Mouse (Mus musculus) MEL (cell line): ENCODE data around the gene Stag1. TPM values are rescaled to one million over a fixed set of nuclear protein-coding genes. Genes with fewer than 3 reads are reported as not detected.

Source experiments
- DNase-seq: peaks from one replicate; pipeline ENCODE4 v3.0.0; 2011; ENCODE audit warnings: low read depth, low spot score
- H3K27ac ChIP-seq: 2 replicates; pipeline ENCODE4 v1.5.1; 2012; ENCODE audit warnings: low read depth, mild to moderate bottlenecking, control low read depth, low read length, moderate library complexity; ENCODE audit not compliant: control insufficient read depth
- H3K27me3 ChIP-seq, 2 experiments: fragments of 150-350 bp in 1 of 2; sonication (generic) in 1 of 2; 2 replicates each; pipeline ENCODE4 v1.6.1; 2012; ENCODE audit warnings: low read length in 2 of 2, mild to moderate bottlenecking in 2 of 2, improper control_type of control experiment in 1 of 2, moderate library complexity in 1 of 2; ENCODE audit not compliant: insufficient read depth in 2 of 2, control insufficient read depth in 1 of 2
- H3K36me3 ChIP-seq, 2 experiments: 2 replicates each; pipeline ENCODE4 v1.6.1; 2012 to 2014; ENCODE audit warnings: low read length in 2 of 2, improper control_type of control experiment in 1 of 2, inconsistent platforms in 1 of 2, mild to moderate bottlenecking in 1 of 2; ENCODE audit not compliant: insufficient read depth in 2 of 2, control insufficient read depth in 1 of 2
- H3K4me1 ChIP-seq, 2 experiments: fragments of 150-350 bp in 1 of 2; sonication (generic) in 1 of 2; 2 replicates each; pipeline ENCODE4 v1.6.1; 2012; ENCODE audit warnings: low read length in 2 of 2, improper control_type of control experiment in 1 of 2, mild to moderate bottlenecking in 1 of 2; ENCODE audit not compliant: insufficient read depth in 2 of 2, control insufficient read depth in 1 of 2
- H3K4me3 ChIP-seq, 2 experiments: fragments of 150-350 bp in 1 of 2; sonication (generic) in 1 of 2; 2 replicates each; pipeline ENCODE4 v1.5.1; 2012; ENCODE audit warnings: low read depth in 2 of 2, low read length in 2 of 2, mild to moderate bottlenecking in 2 of 2, moderate library complexity in 2 of 2, control low read depth in 1 of 2, improper control_type of control experiment in 1 of 2; ENCODE audit not compliant: control insufficient read depth in 1 of 2, insufficient read depth in 1 of 2
- H3K79me2 ChIP-seq: 2 replicates; pipeline ENCODE4 v1.6.1; 2012; ENCODE audit warnings: mild to moderate bottlenecking, low read length, moderate library complexity; ENCODE audit not compliant: control insufficient read depth, poor library complexity, insufficient read depth
- H3K9ac ChIP-seq: 2 replicates; pipeline ENCODE4 v1.6.1; 2012; ENCODE audit warnings: low read depth, mild to moderate bottlenecking, control low read depth, low read length, moderate library complexity; ENCODE audit not compliant: control insufficient read depth, poor library complexity, severe bottlenecking
- H3K9me3 ChIP-seq: fragments of 150-350 bp; sonication (generic); replicated peaks from 2 replicates; pipeline ENCODE4 v1.6.1; 2012; ENCODE audit warnings: mild to moderate bottlenecking, low read length, improper control_type of control experiment, moderate library complexity; ENCODE audit not compliant: insufficient read depth
- CHD2 ChIP-seq: IDR thresholded peaks from 2 replicates; pipeline ENCODE4 v1.6.1; 2011; ENCODE audit warnings: low read length, improper control_type of control experiment
- E2F4 ChIP-seq: IDR thresholded peaks from 2 replicates; pipeline ENCODE4 v1.6.1; 2011; ENCODE audit warnings: low read depth, low read length, improper control_type of control experiment, borderline replicate concordance
- EP300 ChIP-seq, 2 experiments: IDR thresholded peaks; 2 replicates each; pipeline ENCODE4 v1.6.1; 2011; ENCODE audit warnings: improper control_type of control experiment in 2 of 2, low read length in 2 of 2, low read depth in 1 of 2, mild to moderate bottlenecking in 1 of 2
- ETS1 ChIP-seq: IDR thresholded peaks from 2 replicates; pipeline ENCODE4 v1.6.1; 2012; ENCODE audit warnings: low read depth, mild to moderate bottlenecking, inconsistent platforms, low read length, improper control_type of control experiment, moderate library complexity
- GATA1 ChIP-seq: IDR thresholded peaks from 2 replicates; pipeline ENCODE4 v1.6.1; 2011; ENCODE audit warnings: low read depth, low read length, improper control_type of control experiment
- HCFC1 ChIP-seq: IDR thresholded peaks from 2 replicates; pipeline ENCODE4 v1.6.1; 2012; ENCODE audit warnings: low read depth, mild to moderate bottlenecking, inconsistent platforms, low read length, improper control_type of control experiment, moderate library complexity
- JUND ChIP-seq: IDR thresholded peaks from 2 replicates; pipeline ENCODE4 v1.6.1; 2011; ENCODE audit warnings: low read depth, mild to moderate bottlenecking, improper control_type of control experiment, low read length
- MAX ChIP-seq: IDR thresholded peaks from 2 replicates; pipeline ENCODE4 v1.6.1; 2011; ENCODE audit warnings: low read length, improper control_type of control experiment
- MXI1 ChIP-seq: IDR thresholded peaks from 2 replicates; pipeline ENCODE4 v1.6.1; 2011; ENCODE audit warnings: mild to moderate bottlenecking, low read depth, low read length, improper control_type of control experiment
- MYB ChIP-seq: IDR thresholded peaks from 2 replicates; pipeline ENCODE4 v1.6.1; 2011; ENCODE audit warnings: mild to moderate bottlenecking, low read depth, low read length, improper control_type of control experiment
- MYC ChIP-seq: IDR thresholded peaks from 2 replicates; pipeline ENCODE4 v1.6.1; 2011; ENCODE audit warnings: low read depth, mild to moderate bottlenecking, low read length, improper control_type of control experiment, moderate library complexity
- NELFE ChIP-seq: IDR thresholded peaks from 2 replicates; pipeline ENCODE4 v1.6.1; 2011; ENCODE audit warnings: low read depth, low read length, improper control_type of control experiment
- NRF1 ChIP-seq: IDR thresholded peaks from 2 replicates; pipeline ENCODE4 v1.6.1; 2014; ENCODE audit warnings: low read depth, mild to moderate bottlenecking, inconsistent platforms, low read length, improper control_type of control experiment, moderate library complexity; ENCODE audit not compliant: poor library complexity, insufficient read depth, severe bottlenecking
- POLR2A ChIP-seq, 2 experiments: IDR thresholded peaks; 2 replicates each; pipeline ENCODE4 v1.6.1; 2011 to 2012; ENCODE audit warnings: low read length in 2 of 2, mild to moderate bottlenecking in 2 of 2, control low read depth in 1 of 2, improper control_type of control experiment in 1 of 2, low read depth in 1 of 2, moderate library complexity in 1 of 2; ENCODE audit not compliant: control insufficient read depth in 1 of 2, insufficient read depth in 1 of 2, poor library complexity in 1 of 2
- RCOR1 ChIP-seq: IDR thresholded peaks from 2 replicates; pipeline ENCODE4 v1.6.1; 2012; ENCODE audit warnings: low read depth, mild to moderate bottlenecking, inconsistent platforms, low read length, improper control_type of control experiment
- SIN3A ChIP-seq: IDR thresholded peaks from 2 replicates; pipeline ENCODE4 v1.6.1; 2012; ENCODE audit warnings: low read length, improper control_type of control experiment, inconsistent platforms
- TAL1 ChIP-seq: IDR thresholded peaks from 2 replicates; pipeline ENCODE4 v1.6.1; 2012; ENCODE audit warnings: mild to moderate bottlenecking, inconsistent platforms, low read length, moderate library complexity, mixed read lengths
- TBP ChIP-seq: IDR thresholded peaks from 2 replicates; pipeline ENCODE4 v1.8.0; 2011; ENCODE audit warnings: low read depth, low read length, improper control_type of control experiment
- TCF12 ChIP-seq: IDR thresholded peaks from 2 replicates; pipeline ENCODE4 v1.6.1; 2014; ENCODE audit warnings: low read depth, mild to moderate bottlenecking, inconsistent platforms, low read length, improper control_type of control experiment, moderate library complexity
- polyA plus RNA-seq, 2 experiments: library from polyadenylated mRNA; stranded (reverse) in 1 of 2; unstranded in 1 of 2; fragments of >175 nt in 1 of 2; fragments of >200 nt in 1 of 2; gene quantifications; 2 replicates each; pipeline versions ENCODE4 v1.2.1 to v1.2.4; 2012; ENCODE audit warnings: low replicate concordance in 2 of 2, low read depth in 1 of 2; ENCODE audit not compliant: insufficient read length in 2 of 2, insufficient read depth in 1 of 2, missing spikeins in 1 of 2
- total RNA-seq: library from RNA; depleted of rRNA; stranded (reverse); fragments of 300-350 nt; gene quantifications from 2 replicates; pipeline ENCODE4 v1.2.3, GENCODE M21; 2012

Gene Stag1
- total and polyA plus RNA-seq, 3 experiments, result 30.1 to 41.7 TPM; not detected in 1

GRCm38 (mm10) chr9:100660587-100660986 is 63.0 kb downstream of the Stag1 start:
- H3K27ac ChIP-seq, result no peak overlapping the region
- H3K9me3 ChIP-seq, result no peaks in the 10 kb centered on the region
- H3K36me3 ChIP-seq, result peaks cover 0 to 41% of the 10 kb centered on the region in 2 experiments; a peak in 2 of 4 replicates
- 0 out of 4 replicates have a peak overlapping the region, but pooled peaks of 1 of the 2 experiments have one; percentile 3 for H3K4me3 ChIP-seq
- H3K4me1 ChIP-seq, result peaks cover 10 to 44% of the 10 kb centered on the region in 2 experiments
- peak; percentile 44 for DNase-seq
- no peaks in the 10 kb centered on the region for H3K27me3 ChIP-seq
- H3K79me2 ChIP-seq, result peaks cover 62% of the 10 kb centered on the region
- peak; percentile 76 for TF ChIP-seq ETS1
- TF ChIP-seq TBP, result 0 out of 2 replicates have a peak, but pooled peaks have one; percentile 31
- TF ChIP-seq TCF12, result 0 out of 2 replicates have a peak, but pooled peaks have one; percentile 7
- peak; percentile 78 for TF ChIP-seq GATA1
- peak; percentile 82 for TF ChIP-seq SIN3A
- TF ChIP-seq MYC, result 0 out of 2 replicates have a peak, but pooled peaks have one; percentile 60
- TF ChIP-seq NELFE, result no peak
- no peak for TF ChIP-seq E2F4
- peak; percentile 47; the same call in 1 of the 2 replicates for TF ChIP-seq RCOR1
- TF ChIP-seq MYB, result no peak
- TF ChIP-seq NRF1, result no peak
- TF ChIP-seq JUND, result 0 out of 2 replicates have a peak, but pooled peaks have one; percentile 26
- peak; percentile 50; the same call in 1 of the 2 replicates for TF ChIP-seq MXI1
- TF ChIP-seq MAX, result peak; percentile 18; the same call in 1 of the 2 replicates
- TF ChIP-seq HCFC1, result peak; percentile 20; the same call in 1 of the 2 replicates
- TF ChIP-seq EP300 (IDR thresholded peaks at IDR 0.05; ENCODE audit: low read depth in 1 of 2, low read length in 2 of 2), result peak; percentile 50 to 81
- H3K9ac ChIP-seq, result no peak overlapping the region

DNA sequence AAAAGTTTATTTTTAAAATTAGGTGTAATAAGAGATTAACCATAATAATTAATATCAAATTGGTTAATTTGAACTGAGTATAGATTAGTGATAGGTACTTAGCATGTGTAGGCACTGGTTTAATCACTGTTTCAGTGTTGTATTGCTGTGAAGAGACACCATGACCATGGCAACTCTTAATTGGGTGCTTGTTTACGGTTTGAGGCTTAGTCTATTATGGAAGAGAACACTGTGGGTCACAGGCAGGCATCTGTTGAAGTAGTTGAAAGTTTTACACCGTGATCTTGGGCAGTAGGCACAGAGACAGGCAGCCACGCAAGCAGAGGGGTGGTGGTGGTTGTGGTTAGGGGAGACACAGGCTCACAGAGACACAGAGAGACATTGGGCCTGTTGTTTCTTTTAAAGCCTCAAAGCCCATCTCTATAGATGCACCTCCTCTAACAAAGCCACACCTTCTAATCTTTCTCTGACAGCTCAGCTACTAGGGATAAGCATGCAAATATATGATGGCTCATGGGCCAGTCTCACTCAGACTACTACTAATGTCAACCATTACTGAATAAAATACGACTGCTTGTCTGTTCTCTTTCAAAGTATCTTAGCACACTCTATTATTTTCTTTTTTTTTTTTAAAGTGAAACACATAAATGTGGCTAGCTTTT is 66.0 kb downstream of the Stag1 start:
- H3K36me3 ChIP-seq, result peaks cover 0 to 17% of the 10 kb centered on the region in 2 experiments; a peak in 2 of 4 replicates
- H3K9ac ChIP-seq, result no peak overlapping the region
- H3K4me1 ChIP-seq, result peaks cover 3 to 28% of the 10 kb centered on the region in 2 experiments; a peak in 3 of 4 replicates
- H3K9me3 ChIP-seq, result no peaks in the 10 kb centered on the region
- no peak for TF ChIP-seq CHD2
- TF ChIP-seq MXI1, result peak; percentile 53; the same call in 1 of the 2 replicates
- TF ChIP-seq TAL1, result peak; percentile 25
- TF ChIP-seq POLR2A (IDR thresholded peaks at IDR 0.05; ENCODE audit: control insufficient read depth in 1 of 2, insufficient read depth in 1 of 2, low read depth in 1 of 2, low read length in 2 of 2, poor library complexity in 1 of 2), result no peak
- TF ChIP-seq, all 39 proteins: peak for 2
- no peaks in the 10 kb centered on the region for H3K27me3 ChIP-seq
- H3K27ac ChIP-seq, result no peak overlapping the region
- H3K4me3 ChIP-seq, result no peak overlapping the region
- DNase-seq, result peak; percentile 58
- H3K79me2 ChIP-seq, result peaks cover 44% of the 10 kb centered on the region
